Mouse (Mus musculus) ES-E14 (cell line): ENCODE measurements around the gene Gpr108. TPM values are rescaled to one million over a fixed set of nuclear protein-coding genes. Genes with fewer than 3 reads are reported as not detected.

Source experiments
- DNase-seq: peaks from one replicate; pipeline ENCODE4 v3.0.0-alpha.2; 2013; ENCODE audit warnings: low read depth, low spot score
- H3K27ac ChIP-seq: 2 replicates; pipeline ENCODE4 v1.5.1; 2012; ENCODE audit warnings: low read depth, mild to moderate bottlenecking, low read length, moderate library complexity, mixed read lengths; ENCODE audit not compliant: poor library complexity, insufficient read depth, severe bottlenecking
- H3K36me3 ChIP-seq: 2 replicates; pipeline ENCODE4 v1.6.1; 2012; ENCODE audit warnings: mild to moderate bottlenecking, low read length, moderate library complexity, mixed read lengths; ENCODE audit not compliant: control insufficient read depth, poor library complexity, insufficient read depth, severe bottlenecking
- H3K4me1 ChIP-seq, 2 experiments: fragments of 150-350 bp in 1 of 2; sonication (generic) in 1 of 2; 2 replicates each; pipeline ENCODE4 v1.6.1; 2012; ENCODE audit warnings: low read length in 2 of 2, mild to moderate bottlenecking in 1 of 2, mixed read lengths in 1 of 2; ENCODE audit not compliant: control insufficient read depth in 2 of 2, insufficient read depth in 2 of 2, poor library complexity in 1 of 2
- H3K4me3 ChIP-seq, 2 experiments: fragments of 150-350 bp in 1 of 2; sonication (generic) in 1 of 2; 2 replicates each; pipeline ENCODE4 v1.5.1; 2012; ENCODE audit warnings: low read length in 2 of 2, low read depth in 1 of 2, mild to moderate bottlenecking in 1 of 2, mixed read lengths in 1 of 2; ENCODE audit not compliant: insufficient read depth in 1 of 2, poor library complexity in 1 of 2, severe bottlenecking in 1 of 2
- H3K9ac ChIP-seq: 2 replicates; pipeline ENCODE4 v1.6.1; 2012; ENCODE audit warnings: low read depth, mild to moderate bottlenecking, low read length, mixed read lengths; ENCODE audit not compliant: poor library complexity, insufficient read depth, severe bottlenecking
- H3K9me3 ChIP-seq: fragments of 150-350 bp; sonication (generic); 2 replicates; pipeline ENCODE4 v1.6.1; 2012; ENCODE audit warnings: low read depth, mild to moderate bottlenecking, low read length; ENCODE audit not compliant: control insufficient read depth, insufficient read depth
- CHD2 ChIP-seq: IDR thresholded peaks from 2 replicates; pipeline ENCODE4 v1.6.1; 2014; ENCODE audit warnings: mild to moderate bottlenecking, low read depth, low read length, inconsistent platforms
- HCFC1 ChIP-seq: IDR thresholded peaks from 2 replicates; pipeline ENCODE4 v1.6.1; 2012; ENCODE audit warnings: low read length, inconsistent platforms, borderline replicate concordance; ENCODE audit not compliant: insufficient read depth
- MAFK ChIP-seq: IDR thresholded peaks from 2 replicates; pipeline ENCODE4 v1.6.1; 2014; ENCODE audit warnings: mild to moderate bottlenecking, low read depth, low read length, inconsistent platforms; ENCODE audit not compliant: insufficient read depth
- ZC3H11A ChIP-seq: IDR thresholded peaks from 2 replicates; pipeline ENCODE4 v1.6.1; 2012; ENCODE audit warnings: low read depth, mild to moderate bottlenecking, inconsistent platforms, low read length, borderline replicate concordance
- ZNF384 ChIP-seq: IDR thresholded peaks from 2 replicates; pipeline ENCODE4 v1.6.1; 2012; ENCODE audit warnings: low read depth, low read length, inconsistent platforms
- in situ Hi-C, 2 experiments: fragments of 600-800 bp; cut with MboI; formaldehyde crosslinking; loops; one replicate each; pipeline ENCODE4 v1.15.1; 2025; ENCODE audit warnings: low sequenced_read_pairs in 2 of 2, inconsistent platforms in 1 of 2; ENCODE audit not compliant: unreplicated experiment in 2 of 2
- total RNA-seq: library from RNA; depleted of rRNA; stranded (reverse); fragments of 300-350 nt; gene quantifications from 2 replicates; pipeline ENCODE4 v1.2.3, GENCODE M21; 2012; rRNA removed

Gene Gpr108
- 25.0 and 32.8 TPM in 2 replicates for total RNA-seq

DNA sequence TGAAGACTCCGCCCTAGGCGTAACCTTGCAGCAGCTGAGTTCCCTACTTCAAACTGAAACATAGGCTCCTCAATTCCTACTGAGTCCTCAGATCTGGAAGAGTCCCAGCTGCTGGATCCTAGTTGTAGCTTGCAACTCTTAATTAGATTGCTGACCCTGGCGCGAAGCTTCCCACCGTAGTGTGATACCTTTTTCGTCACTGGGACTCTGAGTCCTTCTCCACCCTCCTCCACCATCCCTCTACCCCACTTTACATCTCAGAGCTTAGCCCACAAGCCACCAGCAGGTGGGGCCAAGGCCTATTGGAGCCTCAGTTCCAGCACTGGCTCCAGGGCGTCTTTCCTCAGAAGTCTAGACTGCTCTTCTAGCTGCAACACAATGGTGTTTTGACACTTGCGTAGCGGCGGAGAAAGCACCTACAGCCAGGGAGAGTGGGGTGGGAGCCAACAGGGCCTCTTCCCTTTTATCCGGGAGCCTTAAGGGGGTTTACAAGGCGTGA lies at the start of gene Gpr108:
Gene Gpr108, minus strand, starts transcription at position 246 of the 499 bp plus-strand sequence.
- Histone ChIP-seq H3K9me3 (no peaks in the 10 kb centered on the region), H3K36me3 (peaks cover 7% of the 10 kb centered on the region; the same call in 1 of the 2 replicates), H3K27ac (peak within 1 kb of the TSS; percentile 41), H3K4me1 (peaks cover 0 to 11% of the 10 kb centered on the region in 2 experiments; a peak in 3 of 4 replicates), H3K4me3 (peak within 1 kb of the TSS; percentile 87 to 91), H3K9ac (peak within 1 kb of the TSS; percentile 89)
- TF ChIP-seq MAFK (no peak), ZC3H11A (peak; percentile 20; the same call in 1 of the 2 replicates)
- DNase-seq: peak; percentile 85
- in situ Hi-C loops: no loop called here

DNA sequence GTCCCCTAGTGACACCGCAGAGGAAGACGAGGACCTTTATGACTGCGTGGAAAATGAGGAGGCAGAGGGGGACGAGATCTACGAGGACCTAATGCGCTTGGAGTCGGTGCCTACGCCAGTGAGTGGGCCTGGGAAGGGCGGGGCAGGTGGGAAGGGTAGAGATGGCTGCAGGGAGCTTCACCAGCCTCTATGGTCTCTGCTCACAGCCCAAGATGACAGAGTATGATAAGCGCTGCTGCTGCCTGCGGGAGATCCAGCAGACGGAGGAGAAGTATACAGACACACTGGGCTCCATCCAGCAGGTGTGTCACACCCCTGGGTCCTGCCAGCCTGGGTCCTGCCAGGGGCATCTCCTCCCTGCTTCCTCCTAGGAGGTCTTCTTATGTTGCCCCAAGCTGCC lies 48.8 kb upstream of the Gpr108 start:
- H3K4me3 ChIP-seq: no peak overlapping the region
- H3K27ac ChIP-seq: no peak overlapping the region
- no peak for DNase-seq
- H3K9me3 ChIP-seq: no peaks in the 10 kb centered on the region
- H3K4me1 ChIP-seq: no peaks in the 10 kb centered on the region
- in situ Hi-C loops: no loop called here
- no peak overlapping the region for H3K9ac ChIP-seq
- no peaks in the 10 kb centered on the region for H3K36me3 ChIP-seq
- no peak for TF ChIP-seq ZNF384
- TF ChIP-seq ZC3H11A: no peak
- TF ChIP-seq CHD2: no peak

DNA sequence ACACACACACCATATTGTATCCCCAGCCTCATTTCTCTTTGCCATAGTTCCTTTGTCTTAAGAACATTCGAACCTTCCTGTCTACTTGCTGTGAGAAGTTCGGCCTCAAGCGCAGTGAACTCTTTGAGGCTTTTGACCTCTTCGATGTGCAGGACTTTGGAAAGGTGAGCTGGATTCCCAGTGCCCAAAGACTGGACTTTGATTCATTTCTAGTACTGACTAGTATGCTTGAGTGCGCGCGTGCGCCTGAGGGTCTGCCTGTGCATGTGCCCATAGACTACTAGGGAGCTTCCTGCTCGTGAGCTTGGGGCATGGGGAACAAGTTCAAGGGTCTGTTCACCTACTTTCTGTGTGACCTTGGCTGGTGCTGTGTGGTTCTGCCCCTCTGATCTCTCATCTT lies 47.7 kb upstream of the Gpr108 start:
- TF ChIP-seq CHD2 (no peak), HCFC1 (no peak), MAFK (no peak), ZC3H11A (no peak), ZNF384 (no peak)
- Histone ChIP-seq H3K4me3 (no peak overlapping the region), H3K9ac (no peak overlapping the region), H3K36me3 (no peaks in the 10 kb centered on the region), H3K4me1 (no peaks in the 10 kb centered on the region), H3K27ac (no peak overlapping the region), H3K9me3 (no peaks in the 10 kb centered on the region)
- in situ Hi-C loops: no loop called here
- DNase-seq: no peak

GRCm38 (mm10) chr17:57292968-57293367 lies 44.7 kb upstream of the Gpr108 start:
- DNase-seq: no peak
- Histone ChIP-seq H3K9me3 (no peaks in the 10 kb centered on the region), H3K4me3 (no peak overlapping the region), H3K27ac (no peak overlapping the region), H3K36me3 (no peaks in the 10 kb centered on the region), H3K9ac (no peak overlapping the region), H3K4me1 (no peaks in the 10 kb centered on the region)
- TF ChIP-seq HCFC1 (no peak), ZC3H11A (no peak), CHD2 (no peak), MAFK (no peak), ZNF384 (no peak)
- in situ Hi-C loops: no loop called here

GRCm38 (mm10) chr17:57292302-57292701 lies 44.1 kb upstream of the Gpr108 start:
- no peak for DNase-seq
- Histone ChIP-seq H3K9me3 (no peaks in the 10 kb centered on the region), H3K9ac (no peak overlapping the region), H3K27ac (no peak overlapping the region), H3K4me1 (no peaks in the 10 kb centered on the region), H3K36me3 (no peaks in the 10 kb centered on the region), H3K4me3 (no peak overlapping the region)
- in situ Hi-C loops: no loop called here
- TF ChIP-seq ZC3H11A (no peak), ZNF384 (no peak), HCFC1 (no peak), CHD2 (no peak), MAFK (no peak)
